Mouse (Mus musculus) T-cell, adult 2 months (primary cell): ENCODE data around the gene Csnk1g2.
"Not testable (repeated sequence)": the region's sequence is repeated elsewhere in the genome, so short reads cannot be mapped to it uniquely, and the experiment has no call there.

Source experiments
- DNase-seq: peaks from one replicate; pipeline ENCODE4 v3.0.0; 2022; ENCODE audit warnings: low spot score

Csnk1g2 gene

GRCm38 (mm10) chr10:80623457-80624191, 986 bp downstream of the Csnk1g2 start:
- peak; percentile 76 for DNase-seq

- no peak for DNase-seq
Measured at GRCm38 (mm10) chr10:80625764-80626163, 3.1 kb downstream of the Csnk1g2 start.

GRCm38 (mm10) chr10:80627685-80628084, 5.0 kb downstream of the Csnk1g2 start:
- no peak for DNase-seq

- peak; percentile 56 for DNase-seq
Measured at GRCm38 (mm10) chr10:80628925-80629324, 6.3 kb downstream of the Csnk1g2 start.

GRCm38 (mm10) chr10:80635345-80635744, 12.7 kb downstream of the Csnk1g2 start:
- DNase-seq = no peak

GRCm38 (mm10) chr10:80646936-80647335, 24.3 kb downstream of the Csnk1g2 start:
- DNase-seq = no peak

GRCm38 (mm10) chr10:80649910-80650309, 27.3 kb downstream of the Csnk1g2 start:
- DNase-seq = not testable (repeated sequence)

- no peak for DNase-seq
Measured at GRCm38 (mm10) chr10:80650392-80650791, 27.8 kb downstream of the Csnk1g2 start.

- no peak for DNase-seq
Measured at GRCm38 (mm10) chr10:80653156-80653720, 30.6 kb downstream of the Csnk1g2 start.

GRCm38 (mm10) chr10:80654866-80655265, 32.2 kb downstream of the Csnk1g2 start:
- no peak for DNase-seq

GRCm38 (mm10) chr10:80655406-80656129, 32.9 kb downstream of the Csnk1g2 start:
- no peak for DNase-seq

GRCm38 (mm10) chr10:80656130-80656862, 33.7 kb downstream of the Csnk1g2 start:
- DNase-seq = peak; percentile 87

GRCm38 (mm10) chr10:80656863-80657623, 34.4 kb downstream of the Csnk1g2 start, which contains the start of gene Btbd2:
Btbd2 (minus strand) TSS chr10:80657071.
- DNase-seq = no peak

GRCm38 (mm10) chr10:80658194-80658840, 35.7 kb downstream of the Csnk1g2 start:
- peak; percentile 70 for DNase-seq

- peak; percentile 60 for DNase-seq
Measured at GRCm38 (mm10) chr10:80658841-80659202, 36.2 kb downstream of the Csnk1g2 start.

- peak; percentile 57 for DNase-seq
Measured at GRCm38 (mm10) chr10:80659213-80659612, 36.6 kb downstream of the Csnk1g2 start.

GRCm38 (mm10) chr10:80661149-80661548, 38.5 kb downstream of the Csnk1g2 start:
- peak; percentile 72 for DNase-seq

GRCm38 (mm10) chr10:80663485-80664196, 41.0 kb downstream of the Csnk1g2 start:
- DNase-seq = no peak

- peak; percentile 36 for DNase-seq
Measured at GRCm38 (mm10) chr10:80664197-80665015, 41.8 kb downstream of the Csnk1g2 start.

- no peak for DNase-seq
Measured at GRCm38 (mm10) chr10:80665016-80665380, 42.4 kb downstream of the Csnk1g2 start.
